Mouse (Mus musculus) heart, embryonic 16.5 days (tissue): ENCODE measurements around the gene Slc1a7. TPM values are rescaled to one million over a fixed set of nuclear protein-coding genes. Genes with fewer than 3 reads are reported as not detected.

ENCODE experiments used
- ATAC-seq: fragments of 200-750 bp; cut with Nextera tagmentation; replicated peaks from 2 replicates; pipeline ENCODE4 v1.8.0; 2017; ENCODE audit warnings: moderate number of reproducible peaks; ENCODE audit not compliant: insufficient read depth, low FRiP score; ENCODE audit errors: extremely low read depth
- H3K27ac ChIP-seq: fragments of 300-500 bp; sonication (generic); 2 replicates; pipeline ENCODE4 v1.5.1; 2014; ENCODE audit warnings: mild to moderate bottlenecking, low read length, control low read depth, moderate library complexity
- H3K27me3 ChIP-seq: fragments of 300-500 bp; sonication (generic); 2 replicates; pipeline ENCODE4 v1.6.1; 2014; ENCODE audit warnings: low read length, mixed read lengths; ENCODE audit not compliant: control insufficient read depth, insufficient read depth
- H3K36me3 ChIP-seq: fragments of 300-500 bp; sonication (generic); 2 replicates; pipeline ENCODE4 v1.6.1; 2014; ENCODE audit not compliant: control insufficient read depth, insufficient read depth
- H3K4me1 ChIP-seq: fragments of 300-500 bp; sonication (generic); 2 replicates; pipeline ENCODE4 v1.6.1; 2014; ENCODE audit warnings: low read length, mixed read lengths; ENCODE audit not compliant: control insufficient read depth, insufficient read depth
- H3K4me2 ChIP-seq: fragments of 300-500 bp; sonication (generic); 2 replicates; pipeline ENCODE4 v1.6.1; 2014; ENCODE audit warnings: low read depth, mild to moderate bottlenecking, control low read depth, low read length
- H3K4me3 ChIP-seq: fragments of 300-500 bp; sonication (generic); 2 replicates; pipeline ENCODE4 v1.5.1; 2014; ENCODE audit warnings: mild to moderate bottlenecking, control low read depth, low read length
- H3K9ac ChIP-seq: fragments of 300-500 bp; sonication (generic); 2 replicates; pipeline ENCODE4 v1.6.1; 2014; ENCODE audit warnings: low read length, control low read depth
- H3K9me3 ChIP-seq: fragments of 300-500 bp; sonication (generic); replicated peaks from 2 replicates; pipeline ENCODE4 v1.6.1; 2016; ENCODE audit warnings: low read length; ENCODE audit not compliant: control insufficient read depth
- WGBS: fragments of 180-500 bp; shearing (Covaris S2); extraction: QIAGEN DNeasy Blood & Tissue Kit; methylation state at CpG from one replicate; pipeline ENCODE4 v1.1.7; 2014; 5-methylcytosine and 5-hydroxymethylcytosine counted together
- polyA plus RNA-seq: library from polyadenylated mRNA; unstranded; fragments of >200 nt; fragmentation: Nextera tagmentation; extraction: Ambion mirVana; gene quantifications from 2 replicates; pipeline ENCODE4 v1.2.1, GENCODE M21; 2015

Gene Slc1a7
- polyA plus RNA-seq, 1 experiment from 2014 or later: not detected

- no peak overlapping the region for H3K9ac ChIP-seq
- H3K9me3 ChIP-seq: no peaks in the 10 kb centered on the region
- 18% methylated on average over 11 of the region's 11 CpGs for WGBS
- H3K27me3 ChIP-seq: no peaks in the 10 kb centered on the region
- H3K4me1 ChIP-seq: peaks cover 14% of the 10 kb centered on the region
- peak overlapping the region; percentile 18; the same call in 1 of the 2 replicates for H3K4me2 ChIP-seq
- peak; percentile 99 for ATAC-seq
- no peaks in the 10 kb centered on the region for H3K36me3 ChIP-seq
- no peak overlapping the region for H3K4me3 ChIP-seq
- peak overlapping the region; percentile 93 for H3K27ac ChIP-seq
Measured at GRCm38 (mm10) chr4:107962044-107962732, 5.9 kb upstream of the Slc1a7 start.

- H3K4me3 ChIP-seq: no peak overlapping the region
- ATAC-seq: no peak
- H3K4me2 ChIP-seq: no peak overlapping the region
- H3K9me3 ChIP-seq: no peaks in the 10 kb centered on the region
- H3K27ac ChIP-seq: peak overlapping the region; percentile 93
- no peaks in the 10 kb centered on the region for H3K27me3 ChIP-seq
- peaks cover 14% of the 10 kb centered on the region for H3K4me1 ChIP-seq
- H3K9ac ChIP-seq: no peak overlapping the region
- WGBS: 92% methylated on average over 2 of the region's 2 CpGs
- H3K36me3 ChIP-seq: no peaks in the 10 kb centered on the region
Measured at GRCm38 (mm10) chr4:107962792-107963191, 5.3 kb upstream of the Slc1a7 start.

GRCm38 (mm10) chr4:107966416-107967109, 1.6 kb upstream of the Slc1a7 start:
- H3K36me3 ChIP-seq: no peaks in the 10 kb centered on the region
- peaks cover 12% of the 10 kb centered on the region for H3K4me1 ChIP-seq
- no peaks in the 10 kb centered on the region for H3K27me3 ChIP-seq
- H3K9me3 ChIP-seq: no peaks in the 10 kb centered on the region
- no peak for ATAC-seq
- WGBS: 40% methylated on average over 5 of the region's 5 CpGs
- no peak overlapping the region for H3K4me3 ChIP-seq
- H3K27ac ChIP-seq: no peak overlapping the region
- no peak overlapping the region for H3K4me2 ChIP-seq
- H3K9ac ChIP-seq: no peak overlapping the region

GRCm38 (mm10) chr4:107969781-107970180, 1.6 kb downstream of the Slc1a7 start:
- ATAC-seq: no peak
- Histone ChIP-seq H3K9ac (no peak overlapping the region), H3K36me3 (no peaks in the 10 kb centered on the region), H3K27me3 (no peaks in the 10 kb centered on the region), H3K9me3 (no peaks in the 10 kb centered on the region), H3K4me2 (no peak overlapping the region), H3K27ac (no peak overlapping the region), H3K4me1 (no peaks in the 10 kb centered on the region), H3K4me3 (no peak overlapping the region)

GRCm38 (mm10) chr4:107971162-107971561, 3.0 kb downstream of the Slc1a7 start:
- 90% methylated on average over 1 of the region's 1 CpGs for WGBS

GRCm38 (mm10) chr4:107974527-107974926, 6.4 kb downstream of the Slc1a7 start:
- no peak overlapping the region for H3K27ac ChIP-seq
- no peak for ATAC-seq
- no peaks in the 10 kb centered on the region for H3K9me3 ChIP-seq
- H3K4me3 ChIP-seq: no peak overlapping the region
- no peaks in the 10 kb centered on the region for H3K27me3 ChIP-seq
- no peaks in the 10 kb centered on the region for H3K36me3 ChIP-seq
- no peak overlapping the region for H3K9ac ChIP-seq
- no peak overlapping the region for H3K4me2 ChIP-seq
- 0 out of 2 replicates have a peak, but pooled peaks cover 3% of the 10 kb centered on the region for H3K4me1 ChIP-seq
- WGBS: 71% methylated on average over 11 of the region's 11 CpGs

More at GRCm38 (mm10) chr4:107971162-107971561, 3.0 kb downstream of the Slc1a7 start:
- H3K9ac ChIP-seq: no peak overlapping the region
- H3K9me3 ChIP-seq: no peaks in the 10 kb centered on the region
- no peaks in the 10 kb centered on the region for H3K4me1 ChIP-seq
- no peak overlapping the region for H3K4me3 ChIP-seq
- H3K36me3 ChIP-seq: no peaks in the 10 kb centered on the region
- no peaks in the 10 kb centered on the region for H3K27me3 ChIP-seq
- H3K27ac ChIP-seq: no peak overlapping the region
- H3K4me2 ChIP-seq: no peak overlapping the region
- ATAC-seq: no peak

- 0 out of 2 replicates have a peak, but pooled peaks cover 3% of the 10 kb centered on the region for H3K4me1 ChIP-seq
- WGBS: 74% methylated on average over 7 of the region's 7 CpGs
- ATAC-seq: no peak
Measured at GRCm38 (mm10) chr4:107975004-107975403, 6.9 kb downstream of the Slc1a7 start.

GRCm38 (mm10) chr4:107977593-107977992, 9.5 kb downstream of the Slc1a7 start:
- H3K27me3 ChIP-seq: no peaks in the 10 kb centered on the region
- ATAC-seq: no peak
- 71% methylated on average over 4 of the region's 4 CpGs for WGBS

More at GRCm38 (mm10) chr4:107975004-107975403, 6.9 kb downstream of the Slc1a7 start:
- Histone ChIP-seq H3K9me3 (no peaks in the 10 kb centered on the region), H3K27ac (no peak overlapping the region), H3K27me3 (no peaks in the 10 kb centered on the region), H3K9ac (no peak overlapping the region), H3K4me2 (no peak overlapping the region), H3K36me3 (no peaks in the 10 kb centered on the region), H3K4me3 (no peak overlapping the region)

GRCm38 (mm10) chr4:107979530-107979929, 11.4 kb downstream of the Slc1a7 start:
- no peak overlapping the region for H3K27ac ChIP-seq
- 48% methylated on average over 2 of the region's 2 CpGs for WGBS

More at GRCm38 (mm10) chr4:107977593-107977992, 9.5 kb downstream of the Slc1a7 start:
- H3K9ac ChIP-seq: no peak overlapping the region
- H3K36me3 ChIP-seq: no peaks in the 10 kb centered on the region
- H3K27ac ChIP-seq: no peak overlapping the region
- H3K4me2 ChIP-seq: no peak overlapping the region
- H3K9me3 ChIP-seq: no peaks in the 10 kb centered on the region
- H3K4me3 ChIP-seq: no peak overlapping the region
- 0 out of 2 replicates have a peak, but pooled peaks cover 3% of the 10 kb centered on the region for H3K4me1 ChIP-seq

More at GRCm38 (mm10) chr4:107979530-107979929, 11.4 kb downstream of the Slc1a7 start:
- Histone ChIP-seq H3K36me3 (no peaks in the 10 kb centered on the region), H3K9me3 (no peaks in the 10 kb centered on the region), H3K4me3 (no peak overlapping the region), H3K27me3 (no peaks in the 10 kb centered on the region), H3K9ac (no peak overlapping the region), H3K4me1 (0 out of 2 replicates have a peak, but pooled peaks cover 3% of the 10 kb centered on the region), H3K4me2 (no peak overlapping the region)
- no peak for ATAC-seq
